Mouse (Mus musculus) spleen, embryonic (tissue): ENCODE results near the gene Fam89a.

Experiments used
- CTCF ChIA-PET: fragments of 350-600 bp; sonication (Branson Sonifier 250); formaldehyde crosslinking; loops from one replicate; lab custom pipeline; 2022; lab: Charles Lee

Gene Fam89a

DNA sequence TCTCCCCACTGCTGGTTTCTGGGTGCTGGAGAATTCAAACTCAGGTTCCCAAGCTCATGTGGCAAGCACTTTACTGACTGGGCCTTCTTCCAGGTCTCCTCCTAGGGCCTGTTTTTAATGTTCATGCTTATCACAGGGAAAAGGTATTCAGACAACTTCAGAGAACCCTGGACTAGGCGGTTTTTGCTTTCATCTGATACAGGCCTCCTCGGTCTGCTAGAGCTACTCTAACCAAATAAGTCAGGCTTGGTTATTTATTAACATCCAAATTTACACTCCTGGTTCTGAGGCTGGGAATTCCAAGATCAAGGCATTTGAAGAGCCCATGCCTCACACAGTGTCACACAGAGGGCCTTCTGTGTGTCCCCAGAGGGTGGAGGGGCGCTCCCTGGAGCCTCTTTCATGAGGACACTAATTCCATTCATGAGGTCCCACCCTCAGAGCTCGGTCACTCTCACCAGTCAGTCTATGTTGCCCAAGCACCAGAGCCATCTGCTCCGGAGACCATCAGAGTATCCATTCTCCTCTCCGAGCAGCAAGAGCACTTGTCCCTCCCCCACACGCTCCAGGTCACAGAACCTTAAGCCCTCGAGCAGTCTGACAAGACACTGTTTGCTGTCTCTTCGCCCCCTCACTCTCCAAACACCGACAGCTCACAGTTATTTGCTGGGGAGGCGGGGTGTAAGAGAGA, 2.6 kb upstream of the Fam89a start:
- CTCF ChIA-PET = no interaction called here

GRCm38 (mm10) chr8:124752325-124752862, 762 bp upstream of the Fam89a start:
- CTCF ChIA-PET = no interaction called here

- CTCF ChIA-PET = interaction anchor here (1.1 kb wide), 1 partner anchor 12 kb away, joined by 5 read pairs; no protein-coding TSS in a partner anchor
These were observed 441 bp downstream of the Fam89a start for GRCm38 (mm10) chr8:124751191-124751590.

DNA sequence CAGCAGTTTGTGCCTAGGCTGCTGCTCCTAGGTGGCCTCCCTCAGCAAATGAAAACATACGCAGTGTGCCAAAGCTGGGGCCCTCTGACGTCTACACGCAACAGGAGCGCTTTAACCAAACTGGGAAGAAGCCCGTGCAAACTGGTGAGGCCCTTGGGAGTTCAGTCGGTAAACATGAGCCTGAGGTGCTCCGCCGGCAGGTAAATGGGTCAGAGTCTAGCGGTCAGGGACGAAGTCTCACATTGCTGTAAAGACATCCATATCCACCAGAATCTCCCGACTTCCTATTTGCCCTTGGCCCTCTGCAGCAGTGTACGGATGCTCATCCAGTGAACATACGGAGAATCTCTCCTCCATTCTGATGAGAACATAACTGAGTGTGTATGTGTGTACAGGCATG, 5.0 kb downstream of the Fam89a start:
- CTCF ChIA-PET = no interaction called here

DNA sequence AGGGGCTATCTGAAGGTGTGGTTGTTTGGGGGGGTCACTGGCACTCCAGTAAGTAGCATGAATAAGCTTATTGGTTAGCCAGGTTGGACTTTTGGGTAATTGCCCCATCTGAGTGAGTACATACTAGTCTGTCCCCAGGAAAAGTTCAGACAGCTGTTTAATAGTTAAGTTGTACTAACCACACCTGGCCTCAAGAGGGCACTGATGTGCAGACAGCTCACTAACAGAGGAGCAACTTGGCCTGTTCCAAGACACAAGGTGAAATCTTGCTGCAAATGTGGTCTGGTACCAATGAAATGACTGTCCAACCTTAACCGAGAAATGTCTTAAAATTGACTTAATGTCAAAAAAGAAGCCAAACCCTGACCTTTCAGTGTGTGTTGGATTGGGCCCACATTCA, 12.4 kb downstream of the Fam89a start:
- CTCF ChIA-PET = interaction anchor here (0.6 to 1.2 kb wide), 3 partner anchors 9 to 44 kb away, joined by 3 to 5 read pairs (median 4); partner anchors contain the start of gene Fam89a

GRCm38 (mm10) chr8:124735371-124735911, 16.2 kb downstream of the Fam89a start:
- CTCF ChIA-PET = no interaction called here

DNA sequence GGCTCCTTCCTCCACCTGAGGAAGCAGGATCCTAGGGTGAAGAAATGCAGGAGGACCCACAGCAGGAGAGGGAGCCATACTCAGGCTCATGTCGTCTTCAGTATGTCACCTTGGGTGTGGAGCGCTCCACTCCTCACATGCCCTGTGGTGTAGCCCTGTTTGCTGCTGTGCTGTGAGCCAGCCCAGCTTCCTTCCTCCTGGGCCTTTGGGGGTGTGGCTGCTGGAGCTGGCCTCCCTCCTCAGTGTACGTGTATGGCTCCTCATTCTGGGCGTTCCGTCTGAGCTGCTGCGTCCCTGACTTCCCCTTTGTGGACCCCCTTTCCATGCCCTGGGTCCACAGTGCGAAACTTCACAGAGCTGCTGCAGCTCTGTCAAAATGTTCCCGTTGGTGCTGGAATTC, 18.8 kb downstream of the Fam89a start:
- CTCF ChIA-PET = no interaction called here

DNA sequence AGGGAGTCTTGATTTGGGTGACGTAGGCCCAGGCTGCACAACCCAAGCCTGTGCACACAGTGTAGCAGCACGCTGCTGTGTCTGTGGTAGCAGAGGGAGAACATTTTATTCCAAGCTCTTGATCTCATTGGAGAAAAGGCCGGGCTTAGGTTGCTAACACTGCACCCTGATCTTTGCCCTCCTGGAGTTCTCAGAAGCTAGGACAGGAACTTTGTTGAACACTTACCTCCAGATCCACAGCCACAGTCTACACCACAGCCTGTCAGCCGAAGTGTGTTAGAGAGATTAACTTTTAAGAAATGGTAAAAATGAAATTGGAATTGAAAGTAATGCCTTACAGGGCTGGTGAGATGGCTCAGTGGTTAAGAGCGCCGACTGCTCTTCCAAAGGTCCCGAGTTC, 27.3 kb downstream of the Fam89a start:
- CTCF ChIA-PET = no interaction called here

- CTCF ChIA-PET = no interaction called here
These were observed 29.6 kb downstream of the Fam89a start, which contains the start of the genes Ttc13 and Arv1 for GRCm38 (mm10) chr8:124721862-124722515. Gene Ttc13 (minus strand): TSS chr8:124721983. Gene Arv1 (plus strand): TSS chr8:124722139.

DNA sequence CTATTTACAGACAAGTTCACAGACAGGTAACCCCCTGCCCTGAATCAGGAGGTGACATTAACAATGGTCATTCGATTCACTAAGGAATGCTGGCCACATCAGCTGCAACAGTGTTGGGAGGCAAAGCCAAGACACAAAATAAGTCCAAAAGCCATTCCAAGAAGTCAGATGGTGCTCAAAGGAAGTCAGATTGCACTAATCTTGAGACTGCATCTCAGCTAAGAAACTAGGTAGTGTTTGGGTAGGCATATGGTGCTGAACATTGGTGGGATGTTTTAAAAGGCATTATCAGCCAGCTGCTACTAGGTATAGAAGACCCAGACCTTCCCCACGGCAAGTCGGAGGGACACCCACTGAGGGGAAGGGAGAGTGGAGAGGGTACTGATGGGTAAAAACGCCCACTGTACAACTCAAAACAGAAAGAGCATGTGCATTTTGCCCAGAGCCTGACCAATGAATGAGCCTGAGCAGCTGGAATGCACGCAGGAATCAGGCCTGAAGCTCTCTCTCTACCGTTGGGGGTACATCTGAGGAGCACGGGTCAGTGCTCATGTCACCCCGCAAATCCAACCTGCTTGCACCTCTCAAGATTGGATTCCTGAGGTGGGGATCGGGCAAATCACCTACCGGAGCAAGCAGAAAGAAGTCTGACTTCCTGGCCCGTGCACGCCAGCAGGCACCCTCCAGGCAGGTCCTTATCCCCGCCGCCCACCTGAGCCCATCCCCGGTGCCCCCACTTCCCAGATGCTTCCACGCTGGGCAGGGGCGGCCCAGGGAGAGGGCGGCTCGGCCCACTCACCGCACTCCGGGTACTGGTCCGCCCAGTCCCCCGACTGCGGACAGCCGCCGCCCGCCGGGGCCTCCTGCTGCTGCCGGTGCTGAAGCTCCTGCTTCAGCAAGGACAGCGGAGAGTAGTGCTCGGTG, 30.4 kb downstream of the Fam89a start:
- CTCF ChIA-PET = no interaction called here

DNA sequence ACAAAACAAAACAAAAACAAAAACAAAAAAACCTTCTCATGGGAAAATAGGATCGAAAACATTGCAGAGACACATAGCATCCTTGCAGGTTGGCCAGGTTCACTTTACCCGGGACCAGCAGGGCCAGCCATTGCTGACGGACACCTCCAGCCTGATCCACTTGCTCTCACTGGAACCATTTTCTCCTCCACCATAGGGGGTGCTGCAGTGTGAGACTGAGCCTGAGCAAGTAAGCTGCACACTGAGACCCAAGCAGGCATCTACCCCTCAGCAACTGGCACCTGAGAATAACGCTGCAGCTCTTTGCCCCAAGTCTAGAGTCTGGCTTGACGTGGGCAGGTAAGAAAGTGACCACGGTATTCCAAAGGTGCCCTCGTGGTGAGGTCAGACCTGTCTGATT, 31.5 kb downstream of the Fam89a start:
- CTCF ChIA-PET = no interaction called here

GRCm38 (mm10) chr8:124715736-124716135, 35.9 kb downstream of the Fam89a start:
- CTCF ChIA-PET = no interaction called here

DNA sequence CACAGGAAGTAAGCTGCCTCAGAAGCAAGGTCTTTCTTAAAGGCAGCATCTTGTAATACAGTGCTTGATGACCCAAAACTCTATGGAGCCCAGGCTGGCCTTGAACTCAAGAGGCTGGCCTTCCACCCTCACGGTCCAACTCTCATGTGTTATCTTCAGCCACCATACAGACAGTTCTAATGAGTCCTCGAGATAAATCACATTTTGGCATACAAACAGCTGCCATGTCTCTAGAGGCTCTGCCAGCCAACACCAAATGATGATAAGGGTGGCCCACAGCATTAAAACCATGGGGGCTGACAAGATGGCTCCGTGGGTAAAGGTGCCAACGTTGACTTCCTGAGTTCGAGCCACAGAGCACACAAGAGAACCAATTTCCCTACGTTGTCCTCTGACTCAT, 38.4 kb downstream of the Fam89a start:
- CTCF ChIA-PET = no interaction called here

DNA sequence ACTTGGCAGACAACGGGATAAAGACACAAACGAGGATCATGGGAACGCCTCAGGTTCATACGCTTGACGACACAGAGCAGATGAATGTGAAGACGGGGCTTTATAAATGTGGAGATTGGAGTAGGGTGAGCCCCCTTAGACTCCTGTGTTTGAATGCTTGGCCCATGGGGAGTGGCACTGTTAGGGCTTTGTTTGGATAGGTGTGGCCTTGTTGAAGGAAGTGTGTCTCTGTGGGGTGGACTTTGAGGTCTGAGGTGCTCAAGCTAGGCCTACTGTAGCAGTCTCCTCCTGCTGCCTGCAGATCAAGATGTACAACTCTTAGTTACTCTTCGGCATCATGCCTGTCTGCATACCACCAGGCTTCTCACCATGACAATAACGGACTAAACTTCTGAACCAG, 45.8 kb downstream of the Fam89a start:
- CTCF ChIA-PET = interaction anchor here (0.7 kb wide), 1 partner anchor 55 kb away, joined by 3 read pairs; no protein-coding TSS in a partner anchor

- CTCF ChIA-PET = no interaction called here
These were observed 47.3 kb downstream of the Fam89a start for GRCm38 (mm10) chr8:124704376-124704775.

GRCm38 (mm10) chr8:124703526-124703925, 48.1 kb downstream of the Fam89a start:
- CTCF ChIA-PET = no interaction called here

DNA sequence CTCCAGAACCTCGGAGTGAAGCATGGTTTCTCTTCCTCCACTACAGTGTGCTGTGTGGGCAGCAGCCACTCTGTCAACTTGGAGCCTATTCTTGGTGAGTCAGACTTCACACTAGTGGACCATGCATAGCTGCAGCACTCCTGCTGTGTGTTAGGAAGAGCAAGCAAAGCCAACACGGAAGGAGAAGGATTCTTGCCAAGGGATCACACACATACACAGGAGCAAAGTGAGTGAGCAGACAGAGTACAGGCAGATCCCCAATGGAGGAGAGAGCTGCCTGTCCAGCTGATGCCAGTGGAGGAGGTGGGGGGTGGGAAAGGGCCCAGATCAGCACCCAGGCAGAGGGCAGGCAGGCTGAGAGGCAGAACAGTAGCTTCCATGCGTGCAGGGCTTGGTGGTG, 49.4 kb downstream of the Fam89a start:
- CTCF ChIA-PET = interaction anchor here (1.5 kb wide), 1 partner anchor 25 kb away, joined by 3 read pairs; no protein-coding TSS in a partner anchor

DNA sequence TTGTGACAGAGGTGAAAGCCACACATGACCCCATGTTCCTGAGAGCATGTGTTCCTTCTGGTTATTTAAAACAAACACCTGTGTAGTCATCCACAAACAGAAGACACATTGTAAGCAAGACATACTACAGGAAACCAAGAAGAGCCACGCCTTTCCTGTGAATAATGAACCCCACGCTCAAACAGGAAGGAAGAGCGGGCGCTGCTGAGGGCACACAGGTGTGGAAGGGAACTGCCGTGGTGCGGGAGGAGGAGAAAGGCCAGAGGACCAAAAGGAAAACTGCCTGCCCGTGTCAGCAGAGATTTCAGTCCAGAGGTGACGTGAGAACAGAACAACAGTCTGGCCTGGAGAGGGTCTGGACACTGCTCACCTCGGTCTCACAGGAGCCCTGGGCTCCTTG, 50.6 kb downstream of the Fam89a start:
- CTCF ChIA-PET = interaction anchor here (1.5 kb wide), 1 partner anchor 24 kb away, joined by 3 read pairs; no protein-coding TSS in a partner anchor

DNA sequence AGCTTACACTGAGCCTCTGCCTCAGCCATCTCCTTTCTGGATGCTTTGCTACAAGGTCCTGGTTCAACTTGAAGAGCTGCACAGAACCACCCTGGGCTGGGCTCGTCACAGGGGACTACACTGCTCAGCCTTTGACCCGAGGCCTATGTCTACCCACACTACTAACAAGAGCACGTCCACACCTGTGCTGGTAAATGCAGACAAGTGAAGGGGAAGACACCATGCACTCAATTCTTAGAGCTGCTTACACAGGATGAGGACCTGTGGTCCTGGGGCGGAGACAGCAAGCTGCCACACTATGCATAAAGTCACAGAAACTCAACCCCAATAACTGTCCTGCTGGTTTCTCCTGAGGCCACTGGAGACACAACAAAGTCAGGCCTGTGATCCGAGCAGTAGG, 51.4 kb downstream of the Fam89a start:
- CTCF ChIA-PET = no interaction called here

GRCm38 (mm10) chr8:124695424-124696100, 56.1 kb downstream of the Fam89a start:
- CTCF ChIA-PET = interaction anchor here (0.5 kb wide), 1 partner anchor 44 kb away, joined by 3 read pairs; no protein-coding TSS in a partner anchor

- CTCF ChIA-PET = no interaction called here
These were observed 59.9 kb downstream of the Fam89a start for GRCm38 (mm10) chr8:124691706-124692105.
